ENCODE assay signal across 26 mouse cellular contexts in the genomic region with DNA sequence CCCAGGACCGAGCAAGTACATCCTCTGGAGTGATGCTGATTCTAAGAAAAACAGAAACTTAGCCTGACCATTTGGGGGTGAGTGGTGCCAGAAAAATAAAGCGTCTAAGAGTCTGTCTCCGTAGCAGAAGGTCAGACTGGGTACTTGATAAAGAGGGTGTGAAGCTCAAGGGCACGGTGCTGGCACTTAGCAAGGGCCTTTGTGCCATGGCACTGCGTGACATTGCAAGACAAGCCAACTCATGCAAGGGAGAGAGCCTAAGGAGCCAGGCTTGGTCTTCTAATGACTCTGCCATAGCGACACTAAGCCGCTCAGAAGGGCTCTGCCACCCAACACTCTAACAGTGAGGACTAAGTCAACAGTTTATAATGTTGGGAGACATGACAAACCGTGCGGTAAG. TPM values are rescaled to one million over a fixed set of nuclear protein-coding genes. Genes with fewer than 3 reads are reported as not detected.
DNase-seq lines count a peak whose midpoint lies in the region; ATAC-seq lines count a peak whose summit lies in the region.
"Had no signal": no experiment of that assay in that cellular context is flagged by ENCODE, and none has a peak within 500 bp of the region (broad histone marks: within the 10 kb centered on the region; RNA-seq: fewer than 3 reads in every experiment).

No protein-coding gene starts in this region.

- no peak for ATAC-seq in frontal cortex, adult (ENCODE audit: low TSS enrichment)
- ATAC-seq: CD4-positive, CD25-positive, alpha-beta regulatory T cell, adult 4 months; forebrain, embryonic 13.5 days; hindbrain, embryonic 16.5 days; liver, embryonic 12.5 days; liver, postnatal 0 days; midbrain, embryonic 16.5 days had no signal

- DNase-seq in cerebellum, postnatal 10 days = peak; percentile 84 to 88
- no peak for DNase-seq in cerebellum, adult 11-12 months
- DNase-seq in heart, adult 18-20 months = peak; percentile 40 to 44
- DNase-seq in heart, postnatal 14 days = no peak
- DNase-seq in left cerebral cortex, postnatal 4 days = peak; percentile 23
- DNase-seq in left cerebral cortex, postnatal 10 days (ENCODE audit: extremely low spot score in 1 of 2, low spot score in 2 of 2) = no peak
- DNase-seq: gastrocnemius, postnatal 14 days; heart, postnatal 10 days; kidney, adult 18-20 months; liver, postnatal 0 days; lung, postnatal 36 days; right cerebral cortex, postnatal 25 days; thymus, postnatal 14 days had no signal

- intact Hi-C loops in heart, postnatal 14 days (cut with DNase I) = no loop called here
- intact Hi-C loops in left cerebral cortex, postnatal 4 days (cut with DNase I) = no loop called here
- intact Hi-C loops in left cerebral cortex, postnatal 10 days (cut with DNase I) = no loop called here

RNA-seq across cellular contexts. Expression of gene Gm10271, which starts 6.4 kb away (rescaled TPM):
- total RNA-seq in heart, adult 18-20 months (2021) = not detected
- not detected for total RNA-seq in heart, postnatal 14 days (2021)
- not detected for total RNA-seq in left cerebral cortex, postnatal 4 days (2021)
- not detected for total RNA-seq in left cerebral cortex, postnatal 10 days (2021)
- total RNA-seq: gastrocnemius, postnatal 14 days; granulocyte monocyte progenitor cell, adult 5-6 weeks; heart, postnatal 10 days; layer of hippocampus, adult 2 months; layer of hippocampus, postnatal 14 days; left cerebral cortex, adult 2 months; left cerebral cortex, postnatal 36 days; megakaryocyte, adult 5-6 weeks; neutrophil, adult 5-6 weeks had no signal

RNA-seq across cellular contexts. Expression of gene Best3, which starts 7.3 kb away (rescaled TPM):
- 1 to 10 TPM; 6.0 to 7.6 TPM for total RNA-seq in heart, adult 18-20 months (2021)
- total RNA-seq in heart, postnatal 14 days (2021) = 1 to 10 TPM; 2.5 TPM
- total RNA-seq in left cerebral cortex, postnatal 4 days (2021) = under 1 TPM in 1 of 2 experiments, not detected in 1; 0.16 TPM
- under 1 TPM; 0.28 TPM for total RNA-seq in left cerebral cortex, postnatal 10 days (2021)
- total RNA-seq: granulocyte monocyte progenitor cell, adult 5-6 weeks; megakaryocyte, adult 5-6 weeks; neutrophil, adult 5-6 weeks had no signal

RNA-seq across cellular contexts. Expression of gene Rab3ip, which starts 28.3 kb away (rescaled TPM):
- total RNA-seq in heart, adult 18-20 months (2021) = 10 to 100 TPM; 89.8 to 92.3 TPM
- total RNA-seq in heart, postnatal 14 days (2021) = 10 to 100 TPM; 78.8 to 87.1 TPM
- 10 to 100 TPM; 41.2 to 42.9 TPM for total RNA-seq in left cerebral cortex, postnatal 4 days (2021)
- total RNA-seq in left cerebral cortex, postnatal 10 days (2021) = 10 to 100 TPM; 39.6 to 43.4 TPM

Comparison
In these comparisons a context has a peak if more than half of its experiments do, and no peak if none do; other contexts are left out.
1. DNase-seq: peak in cerebellum, postnatal 10 days (2 of 2), heart, adult 18-20 months (2 of 2) and left cerebral cortex, postnatal 4 days (single experiment); none in cerebellum, adult 11-12 months (single experiment), heart, postnatal 14 days (0 of 2) and left cerebral cortex, postnatal 10 days (0 of 2).